Mouse (Mus musculus): ENCODE data around the gene Arid3a. TPM values are rescaled to one million over a fixed set of nuclear protein-coding genes. Genes with fewer than 3 reads are reported as not detected.

The Arid3a gene
- total RNA-seq (2014; rRNA removed) (9.0 and 9.5 TPM in 2 replicates), polyA plus RNA-seq (2015; fragmentation: Nextera tagmentation; extraction: Ambion mirVana) (3.1 and 3.3 TPM in 2 replicates)

DNA sequence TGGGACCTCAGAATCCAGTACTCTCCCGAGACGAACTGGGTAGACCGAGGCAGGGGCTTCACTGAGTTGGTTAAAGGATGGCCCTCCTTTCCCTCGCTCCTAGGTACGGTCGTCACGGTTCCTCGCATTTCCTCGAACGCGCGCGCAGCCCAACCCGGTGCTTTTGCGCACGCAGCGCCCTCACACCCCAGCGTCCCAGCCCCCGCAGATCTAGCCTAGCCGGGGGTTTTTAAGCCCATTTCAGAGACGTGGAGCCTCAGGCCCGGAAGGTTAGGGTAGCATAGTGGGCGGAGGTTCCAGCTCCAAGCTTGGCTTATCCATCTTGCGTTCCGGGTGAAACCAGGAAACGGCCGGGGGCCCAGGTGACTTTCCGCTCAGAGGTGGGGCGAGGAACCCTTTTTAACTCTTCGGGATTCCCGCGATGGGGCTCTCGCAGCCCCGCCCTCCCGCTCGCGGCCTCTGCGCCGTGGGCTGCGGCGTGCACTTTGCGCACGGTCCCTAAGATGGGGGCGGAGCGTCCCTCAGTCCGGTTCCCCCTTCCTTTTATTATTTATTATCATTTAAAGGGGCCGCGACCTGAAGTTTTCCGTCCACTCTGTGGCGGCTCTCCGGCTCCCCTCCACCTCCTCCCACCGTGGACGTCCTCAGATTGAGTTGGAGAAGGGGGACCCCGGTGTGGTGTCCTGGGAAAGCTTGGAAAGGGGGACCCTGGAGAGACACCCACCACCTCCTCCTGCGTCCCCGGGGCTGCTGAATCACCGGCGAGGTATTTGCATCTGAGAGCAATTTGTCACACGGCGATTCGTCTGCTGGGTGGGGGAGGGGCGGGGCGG, at the start of gene Arid3a:
TSS of gene Arid3a (plus strand) at position 553 of the 833 bp plus-strand sequence.
- peak within 1 kb of the TSS; percentile 82 for H3K27ac ChIP-seq (ENCODE audit: low read depth, low read length)
- H3K9ac ChIP-seq (replicated peaks; ENCODE audit: low read length, poor library complexity, severe bottlenecking) = peak within 1 kb of the TSS; percentile 86
- ATAC-seq (ENCODE audit: low FRiP score) (peak; percentile 80), DNase-seq (ENCODE audit: low spot score) (peak; percentile 93)
- WGBS = under 1% methylated on average over 61 of the region's 63 CpGs
- peaks cover 6% of the 10 kb centered on the region for H3K4me1 ChIP-seq (ENCODE audit: insufficient read depth, low read length)
- peak within 1 kb of the TSS; percentile 89 for H3K4me3 ChIP-seq (ENCODE audit: low read depth, low read length)
- H3K36me3 ChIP-seq (ENCODE audit: insufficient read depth, low read length) = peaks cover 5% of the 10 kb centered on the region; the same call in 1 of the 2 replicates
- H3K27me3 ChIP-seq (ENCODE audit: insufficient read depth, low read length) = peaks cover 17% of the 10 kb centered on the region
- H3K4me2 ChIP-seq (ENCODE audit: low read depth, low read length, poor library complexity, severe bottlenecking) = peak within 1 kb of the TSS; percentile 90
- TF ChIP-seq CTCF (IDR thresholded peaks at IDR 0.05) = 0 out of 2 replicates have a peak, but pooled peaks have one; percentile 6
- no peaks in the 10 kb centered on the region for H3K9me3 ChIP-seq (ENCODE audit: low read length)

DNA sequence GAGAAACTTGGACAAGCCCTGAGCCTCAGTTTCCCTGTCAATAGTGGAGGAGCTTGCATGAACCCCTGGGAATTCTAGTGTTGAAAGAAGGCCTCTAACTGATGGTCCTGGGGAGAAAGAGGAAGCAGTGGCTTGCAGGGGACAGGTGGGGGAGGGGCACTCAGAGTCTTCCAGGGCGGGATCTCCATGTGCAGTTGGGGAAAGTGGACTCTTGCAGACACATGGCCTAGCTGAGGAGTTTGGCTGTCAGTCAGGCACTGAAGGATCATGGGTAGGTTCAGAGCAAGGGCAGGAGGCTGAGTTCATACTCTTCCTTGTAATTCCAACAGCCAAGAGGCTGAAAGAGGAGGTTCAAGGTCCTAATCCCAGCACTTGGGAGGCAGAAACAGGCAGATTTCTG, 49.7 kb upstream of the Arid3a start:
- Histone ChIP-seq H3K27me3 (ENCODE audit: insufficient read depth, low read length) (no peaks in the 10 kb centered on the region), H3K4me2 (ENCODE audit: low read depth, low read length, poor library complexity, severe bottlenecking) (no peak overlapping the region), H3K4me1 (ENCODE audit: insufficient read depth, low read length) (peaks cover 6% of the 10 kb centered on the region; the same call in 1 of the 2 replicates), H3K27ac (ENCODE audit: low read depth, low read length) (no peak overlapping the region), H3K9me3 (ENCODE audit: low read length) (no peaks in the 10 kb centered on the region), H3K9ac (replicated peaks; ENCODE audit: low read length, poor library complexity, severe bottlenecking) (no peak overlapping the region), H3K36me3 (ENCODE audit: insufficient read depth, low read length) (no peaks in the 10 kb centered on the region), H3K4me3 (ENCODE audit: low read depth, low read length) (no peak overlapping the region)
- DNase-seq (ENCODE audit: low spot score) (no peak), ATAC-seq (ENCODE audit: low FRiP score) (no peak)
- no peak for TF ChIP-seq CTCF (IDR thresholded peaks at IDR 0.05)
- WGBS = 53% methylated on average over 1 of the region's 1 CpGs

DNA sequence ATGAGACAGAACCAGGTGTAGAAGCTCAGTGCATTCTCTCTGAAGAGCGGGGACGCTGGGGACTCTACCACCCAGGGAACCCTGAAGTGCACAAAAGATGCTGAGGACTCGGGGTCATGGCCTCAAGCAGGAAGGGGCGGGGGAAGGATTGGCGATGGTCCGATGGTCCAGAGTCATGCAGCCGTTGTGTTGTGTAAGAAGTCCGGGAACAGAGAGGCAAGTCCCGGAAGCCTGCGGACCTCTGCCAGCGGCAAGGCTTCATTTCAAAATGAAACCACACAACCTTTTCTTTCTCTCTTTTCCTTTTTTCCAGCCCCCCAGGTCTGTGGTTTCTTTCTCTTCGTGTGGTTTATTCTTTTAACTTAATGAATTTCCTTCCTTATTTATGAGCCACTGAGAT, 49.1 kb upstream of the Arid3a start:
- H3K9ac ChIP-seq (replicated peaks; ENCODE audit: low read length, poor library complexity, severe bottlenecking) = no peak overlapping the region
- H3K4me2 ChIP-seq (ENCODE audit: low read depth, low read length, poor library complexity, severe bottlenecking) = no peak overlapping the region
- no peaks in the 10 kb centered on the region for H3K9me3 ChIP-seq (ENCODE audit: low read length)
- no peak for TF ChIP-seq CTCF (IDR thresholded peaks at IDR 0.05)
- no peak for ATAC-seq (ENCODE audit: low FRiP score)
- H3K27ac ChIP-seq (ENCODE audit: low read depth, low read length) = no peak overlapping the region
- no peak overlapping the region for H3K4me3 ChIP-seq (ENCODE audit: low read depth, low read length)
- H3K27me3 ChIP-seq (ENCODE audit: insufficient read depth, low read length) = no peaks in the 10 kb centered on the region
- H3K36me3 ChIP-seq (ENCODE audit: insufficient read depth, low read length) = no peaks in the 10 kb centered on the region
- H3K4me1 ChIP-seq (ENCODE audit: insufficient read depth, low read length) = peaks cover 6% of the 10 kb centered on the region; the same call in 1 of the 2 replicates
- DNase-seq (ENCODE audit: low spot score) = no peak
- 36% methylated on average over 12 of the region's 12 CpGs for WGBS

DNA sequence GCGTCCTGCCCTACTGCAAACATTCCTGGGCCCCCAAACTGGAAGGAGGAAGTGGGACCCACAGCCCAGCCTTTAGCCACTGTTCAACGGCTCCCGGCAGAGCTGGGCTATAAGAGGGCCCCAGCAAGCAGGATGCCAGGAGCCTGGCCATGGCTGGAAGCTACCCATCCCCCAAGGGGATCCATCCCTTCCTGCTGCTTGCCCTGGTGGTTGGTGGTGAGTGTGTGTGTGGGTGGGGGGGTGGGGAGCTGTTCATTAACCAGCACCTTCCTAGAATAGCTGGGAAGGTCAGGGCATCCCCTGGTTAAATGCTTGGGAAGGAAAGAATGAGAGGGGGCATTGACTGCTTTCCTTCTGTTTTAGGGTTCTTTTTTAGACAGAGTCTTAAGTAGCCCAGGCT, 47.3 kb upstream of the Arid3a start:
- Histone ChIP-seq H3K27ac (ENCODE audit: low read depth, low read length) (no peak overlapping the region), H3K4me3 (ENCODE audit: low read depth, low read length) (no peak overlapping the region), H3K27me3 (ENCODE audit: insufficient read depth, low read length) (no peaks in the 10 kb centered on the region), H3K4me2 (ENCODE audit: low read depth, low read length, poor library complexity, severe bottlenecking) (no peak overlapping the region), H3K9ac (replicated peaks; ENCODE audit: low read length, poor library complexity, severe bottlenecking) (no peak overlapping the region), H3K4me1 (ENCODE audit: insufficient read depth, low read length) (peaks cover 6% of the 10 kb centered on the region; the same call in 1 of the 2 replicates), H3K36me3 (ENCODE audit: insufficient read depth, low read length) (no peaks in the 10 kb centered on the region), H3K9me3 (ENCODE audit: low read length) (no peaks in the 10 kb centered on the region)
- 71% methylated on average over 3 of the region's 3 CpGs for WGBS
- DNase-seq (ENCODE audit: low spot score) (no peak), ATAC-seq (ENCODE audit: low FRiP score) (no peak)
- no peak for TF ChIP-seq CTCF (IDR thresholded peaks at IDR 0.05)

DNA sequence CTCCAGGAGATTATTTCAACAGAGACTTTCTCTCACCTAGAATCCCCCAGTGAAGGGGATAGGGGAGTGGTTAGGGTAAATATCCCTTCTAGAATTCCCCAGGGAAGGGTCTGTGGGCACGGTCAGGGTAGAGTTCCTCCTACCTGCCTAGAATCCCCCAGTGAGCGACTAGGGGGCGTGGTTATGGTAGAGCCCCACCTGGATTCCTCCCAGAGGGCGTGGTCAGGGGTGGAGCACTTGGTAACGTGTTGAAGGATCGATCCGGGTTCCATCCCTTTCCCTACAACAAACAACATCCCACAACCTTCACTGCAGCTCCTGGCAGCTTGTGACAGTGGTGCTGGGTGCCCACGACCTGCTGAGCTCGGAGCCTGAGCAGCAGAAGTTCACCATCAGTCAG, 46.1 kb upstream of the Arid3a start:
- H3K27me3 ChIP-seq (ENCODE audit: insufficient read depth, low read length) = no peaks in the 10 kb centered on the region
- H3K4me2 ChIP-seq (ENCODE audit: low read depth, low read length, poor library complexity, severe bottlenecking) = no peak overlapping the region
- no peak for DNase-seq (ENCODE audit: low spot score)
- ATAC-seq (ENCODE audit: low FRiP score) = no peak
- no peak for TF ChIP-seq CTCF (IDR thresholded peaks at IDR 0.05)
- H3K4me1 ChIP-seq (ENCODE audit: insufficient read depth, low read length) = no peaks in the 10 kb centered on the region; the same call in 1 of the 2 replicates
- WGBS = 24% methylated on average over 9 of the region's 9 CpGs
- H3K27ac ChIP-seq (ENCODE audit: low read depth, low read length) = no peak overlapping the region
- no peak overlapping the region for H3K4me3 ChIP-seq (ENCODE audit: low read depth, low read length)
- no peaks in the 10 kb centered on the region for H3K36me3 ChIP-seq (ENCODE audit: insufficient read depth, low read length)
- H3K9ac ChIP-seq (replicated peaks; ENCODE audit: low read length, poor library complexity, severe bottlenecking) = no peak overlapping the region
- H3K9me3 ChIP-seq (ENCODE audit: low read length) = no peaks in the 10 kb centered on the region

DNA sequence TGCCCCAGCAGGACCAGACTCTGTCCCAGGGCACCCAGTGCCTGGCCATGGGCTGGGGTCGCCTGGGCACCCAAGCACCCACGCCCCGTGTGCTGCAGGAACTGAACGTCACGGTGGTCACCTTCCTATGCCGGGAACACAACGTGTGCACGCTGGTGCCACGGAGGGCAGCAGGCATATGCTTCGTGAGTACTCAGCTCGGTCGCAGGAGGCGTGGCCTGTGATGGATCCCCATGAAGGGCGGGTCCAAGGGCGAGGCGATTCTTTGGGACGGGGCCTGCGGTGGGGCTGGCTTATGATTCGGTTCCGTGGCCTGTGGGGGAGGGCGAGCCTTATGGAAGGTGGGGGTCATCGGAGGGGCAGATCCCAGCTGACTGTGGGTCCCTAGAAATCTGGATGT, 44.9 kb upstream of the Arid3a start:
- H3K27me3 ChIP-seq (ENCODE audit: insufficient read depth, low read length) = no peaks in the 10 kb centered on the region
- H3K36me3 ChIP-seq (ENCODE audit: insufficient read depth, low read length) = no peaks in the 10 kb centered on the region
- 10% methylated on average over 21 of the region's 22 CpGs for WGBS
- H3K9me3 ChIP-seq (ENCODE audit: low read length) = no peaks in the 10 kb centered on the region
- no peaks in the 10 kb centered on the region; the same call in 1 of the 2 replicates for H3K4me1 ChIP-seq (ENCODE audit: insufficient read depth, low read length)
- ATAC-seq (ENCODE audit: low FRiP score) = no peak
- TF ChIP-seq CTCF (IDR thresholded peaks at IDR 0.05) = no peak
- DNase-seq (ENCODE audit: low spot score) = no peak
- H3K9ac ChIP-seq (replicated peaks; ENCODE audit: low read length, poor library complexity, severe bottlenecking) = no peak overlapping the region
- H3K27ac ChIP-seq (ENCODE audit: low read depth, low read length) = no peak overlapping the region
- 0 out of 2 replicates have a peak overlapping the region, but pooled peaks have one; percentile 6 for H3K4me2 ChIP-seq (ENCODE audit: low read depth, low read length, poor library complexity, severe bottlenecking)
- H3K4me3 ChIP-seq (ENCODE audit: low read depth, low read length) = no peak overlapping the region
